Mouse (Mus musculus) G1E (cell line): ENCODE data around the gene Col4a1. TPM values are rescaled to one million over a fixed set of nuclear protein-coding genes. Genes with fewer than 3 reads are reported as not detected.

Experiments
- ATAC-seq: 2 replicates; pipeline ENCODE4 v1.8.0; 2016; ENCODE audit warnings: mild to moderate bottlenecking; ENCODE audit not compliant: insufficient number of reproducible peaks, poor library complexity, low FRiP score, severe bottlenecking; ENCODE audit errors: extremely low read depth
- DNase-seq: peaks from one replicate; pipeline ENCODE4 v3.0.0; 2012; ENCODE audit warnings: low spot score
- H3K27me3 ChIP-seq: 2 replicates; pipeline ENCODE4 v1.6.1; 2012; ENCODE audit warnings: mild to moderate bottlenecking, low read length, inconsistent platforms; ENCODE audit not compliant: insufficient read depth
- H3K36me3 ChIP-seq: replicated peaks from 2 replicates; pipeline ENCODE3; 2012; ENCODE audit warnings: mild to moderate bottlenecking, inconsistent platforms
- H3K4me1 ChIP-seq: 2 replicates; pipeline ENCODE4 v1.6.1; 2012; ENCODE audit warnings: low read depth, low read length, inconsistent platforms, mixed read lengths; ENCODE audit not compliant: insufficient read depth
- H3K4me3 ChIP-seq: 2 replicates; pipeline ENCODE4 v1.5.1; 2012; ENCODE audit warnings: low read depth, mild to moderate bottlenecking, inconsistent platforms, low read length, moderate library complexity, mixed read lengths
- H3K9me3 ChIP-seq: replicated peaks from 2 replicates; pipeline ENCODE4 v1.6.1; 2012; ENCODE audit warnings: inconsistent platforms
- CTCF ChIP-seq: IDR thresholded peaks from 2 replicates; pipeline ENCODE4 v1.5.1; 2012; ENCODE audit warnings: low read depth, low read length, inconsistent platforms, mixed read lengths
- GATA1 ChIP-seq: IDR thresholded peaks from 2 replicates; pipeline ENCODE4 v1.6.1; 2012; ENCODE audit warnings: borderline replicate concordance, low read length, inconsistent platforms, mixed read lengths
- GATA2 ChIP-seq: IDR thresholded peaks from 2 replicates; pipeline ENCODE4 v1.6.1; 2012; ENCODE audit warnings: low read depth, low read length, inconsistent platforms, borderline replicate concordance
- POLR2AphosphoS5 ChIP-seq: IDR thresholded peaks from 2 replicates; pipeline ENCODE4 v1.6.1; 2012; ENCODE audit warnings: low read depth, low read length, inconsistent platforms; ENCODE audit not compliant: insufficient replicate concordance
- TAL1 ChIP-seq: conservative IDR thresholded peaks from 2 replicates; pipeline ENCODE4 v1.6.1; 2012; ENCODE audit warnings: low read depth, low read length, inconsistent platforms, mixed read lengths
- polyA plus RNA-seq: library from polyadenylated mRNA; stranded (reverse); fragments of >175 nt; gene quantifications from 2 replicates; pipeline ENCODE4 v1.2.3, GENCODE M21; 2012
- total RNA-seq, 2 experiments: library from RNA; stranded (forward) in 1 of 2; stranded (reverse) in 1 of 2; fragments of 200-1000 nt in 1 of 2; fragments of >200 nt in 1 of 2; fragmentation: Nextera tagmentation in 1 of 2; gene quantifications; 2 replicates each; pipeline ENCODE4 v1.2.3; 2014 to 2017

Col4a1 gene
- total and polyA plus RNA-seq, 3 experiments = 0.05 TPM; not detected in 2

GRCm38 (mm10) chr8:11149201-11149810, 163.3 kb downstream of the Col4a1 start:
- no peaks in the 10 kb centered on the region for H3K36me3 ChIP-seq
- TF ChIP-seq GATA2 (no peak), POLR2AphosphoS5 (no peak), GATA1 (no peak), CTCF (no peak), TAL1 (no peak)
- ATAC-seq (no peak), DNase-seq (no peak)
- H3K27me3 ChIP-seq = peaks cover 23% of the 10 kb centered on the region
- H3K4me1 ChIP-seq = no peaks in the 10 kb centered on the region
- H3K4me3 ChIP-seq = no peak overlapping the region
- no peaks in the 10 kb centered on the region for H3K9me3 ChIP-seq

GRCm38 (mm10) chr8:11148797-11149196, 163.8 kb downstream of the Col4a1 start:
- no peaks in the 10 kb centered on the region for H3K4me1 ChIP-seq
- H3K27me3 ChIP-seq = peaks cover 23% of the 10 kb centered on the region
- ATAC-seq = no peak
- H3K4me3 ChIP-seq = no peak overlapping the region
- TF ChIP-seq TAL1 = no peak
- TF ChIP-seq GATA1 = no peak
- no peak for TF ChIP-seq POLR2AphosphoS5
- TF ChIP-seq CTCF = no peak
- TF ChIP-seq GATA2 = no peak
- no peak for DNase-seq
- H3K36me3 ChIP-seq = no peaks in the 10 kb centered on the region
- H3K9me3 ChIP-seq = no peaks in the 10 kb centered on the region

Other genes starting within 250 kb of the Col4a1 start
- gene Col4a2, start within 50 bp of the Col4a1 start, total RNA-seq (2014; fragmentation: Nextera tagmentation) = not detected in 2 replicates
- 0.05 and 0.06 TPM in 2 replicates for gene Col4a2, start within 50 bp of the Col4a1 start, total RNA-seq (2017)
- gene Col4a2, start within 50 bp of the Col4a1 start, polyA plus RNA-seq = not detected in 2 replicates
- not detected in 2 replicates for gene Rab20, start 165.9 kb upstream of the Col4a1 start, total RNA-seq (2014; fragmentation: Nextera tagmentation)
- gene Rab20, start 165.9 kb upstream of the Col4a1 start, total RNA-seq (2017) = not detected in 2 replicates
- not detected in 2 replicates for gene Rab20, start 165.9 kb upstream of the Col4a1 start, polyA plus RNA-seq
- 63.0 and 78.6 TPM in 2 replicates for gene Naxd, start 184.7 kb upstream of the Col4a1 start, total RNA-seq (2014; fragmentation: Nextera tagmentation)
- gene Naxd, start 184.7 kb upstream of the Col4a1 start, total RNA-seq (2017) = 56.3 and 65.8 TPM in 2 replicates
- 38.2 and 46.5 TPM in 2 replicates for gene Naxd, start 184.7 kb upstream of the Col4a1 start, polyA plus RNA-seq
- 25.7 and 31.8 TPM in 2 replicates for gene Cars2, start 238.0 kb upstream of the Col4a1 start, total RNA-seq (2014; fragmentation: Nextera tagmentation)
- 47.4 and 57.9 TPM in 2 replicates for gene Cars2, start 238.0 kb upstream of the Col4a1 start, total RNA-seq (2017)
- 34.7 and 53.4 TPM in 2 replicates for gene Cars2, start 238.0 kb upstream of the Col4a1 start, polyA plus RNA-seq
- 29.7 and 32.2 TPM in 2 replicates for gene Ing1, start 242.7 kb upstream of the Col4a1 start, total RNA-seq (2014; fragmentation: Nextera tagmentation)
- 43.6 and 45.2 TPM in 2 replicates for gene Ing1, start 242.7 kb upstream of the Col4a1 start, total RNA-seq (2017)
- 61.5 and 62.6 TPM in 2 replicates for gene Ing1, start 242.7 kb upstream of the Col4a1 start, polyA plus RNA-seq